Mouse (Mus musculus) limb, embryonic 11.5 days (tissue): Measurements from ENCODE around the gene Son. TPM values are rescaled to one million over a fixed set of nuclear protein-coding genes. Genes with fewer than 3 reads are reported as not detected.
A peak's percentile ranks its signal among the peaks of the same experiment; 100 is the strongest.

Experiments
- ATAC-seq: fragments of 200-750 bp; cut with Nextera tagmentation; 2 replicates; pipeline ENCODE4 v1.8.0; 2017; ENCODE audit warnings: low read depth; ENCODE audit not compliant: insufficient number of reproducible peaks, low FRiP score, low TSS enrichment
- DNase-seq: peaks from one replicate; pipeline ENCODE4 v3.0.0-alpha.2; 2015; ENCODE audit warnings: low spot score
- H3K27ac ChIP-seq: fragments of 300-500 bp; sonication (generic); replicated peaks from 2 replicates; pipeline ENCODE4 v1.5.1; 2014; ENCODE audit warnings: low read depth, mild to moderate bottlenecking, low read length
- H3K27me3 ChIP-seq: fragments of 300-500 bp; sonication (generic); 2 replicates; pipeline ENCODE4 v1.6.1; 2014; ENCODE audit warnings: mild to moderate bottlenecking, low read length, mixed read lengths; ENCODE audit not compliant: control insufficient read depth, insufficient read depth
- H3K36me3 ChIP-seq: fragments of 300-500 bp; sonication (generic); 2 replicates; pipeline ENCODE4 v1.6.1; 2014; ENCODE audit warnings: mild to moderate bottlenecking, low read length, moderate library complexity, mixed read lengths; ENCODE audit not compliant: control insufficient read depth, insufficient read depth
- H3K4me1 ChIP-seq: fragments of 300-500 bp; sonication (generic); 2 replicates; pipeline ENCODE4 v1.6.1; 2014; ENCODE audit warnings: low read length, mixed read lengths; ENCODE audit not compliant: control insufficient read depth, insufficient read depth
- H3K4me2 ChIP-seq: fragments of 300-500 bp; sonication (generic); 2 replicates; pipeline ENCODE4 v1.6.1; 2014; ENCODE audit warnings: low read depth, mild to moderate bottlenecking, moderate library complexity; ENCODE audit not compliant: severe bottlenecking
- H3K4me3 ChIP-seq: fragments of 300-500 bp; sonication (generic); 2 replicates; pipeline ENCODE4 v1.5.1; 2014; ENCODE audit warnings: low read depth, low read length
- H3K9ac ChIP-seq: fragments of 300-500 bp; sonication (generic); 2 replicates; pipeline ENCODE4 v1.6.1; 2014; ENCODE audit warnings: mild to moderate bottlenecking, low read length
- H3K9me3 ChIP-seq: fragments of 300-500 bp; sonication (generic); 2 replicates; pipeline ENCODE4 v1.6.1; 2016; ENCODE audit warnings: low read length; ENCODE audit not compliant: control insufficient read depth
- WGBS: fragments of 180-500 bp; shearing (Covaris S2); extraction: QIAGEN DNeasy Blood & Tissue Kit; methylation state at CpG from one replicate; pipeline ENCODE4 v1.1.7; 2014; 5-methylcytosine and 5-hydroxymethylcytosine counted together
- polyA plus RNA-seq: library from polyadenylated mRNA; unstranded; fragments of >200 nt; fragmentation: Nextera tagmentation; extraction: Ambion mirVana; gene quantifications from 2 replicates; pipeline ENCODE4 v1.2.1, GENCODE M21; 2014

The Son gene
- polyA plus RNA-seq, 1 experiment from 2014 or later: 151 TPM

- Histone ChIP-seq H3K4me1 (no peaks in the 10 kb centered on the region), H3K4me2 (no peak overlapping the region), H3K9ac (no peak overlapping the region), H3K4me3 (no peak overlapping the region), H3K9me3 (no peaks in the 10 kb centered on the region), H3K27ac (no peak overlapping the region), H3K27me3 (no peaks in the 10 kb centered on the region), H3K36me3 (peaks cover 6% of the 10 kb centered on the region; the same call in 1 of the 2 replicates)
- DNase-seq (no peak), ATAC-seq (no peak)
- WGBS: 85% methylated on average over 1 of the region's 1 CpGs
Observed at GRCm38 (mm10) chr16:91698995-91699394, 51.7 kb downstream of the Son start.

- Histone ChIP-seq H3K9me3 (no peaks in the 10 kb centered on the region), H3K4me1 (no peaks in the 10 kb centered on the region), H3K36me3 (peaks cover 6% of the 10 kb centered on the region; the same call in 1 of the 2 replicates), H3K27ac (no peak overlapping the region), H3K27me3 (no peaks in the 10 kb centered on the region), H3K4me3 (no peak overlapping the region), H3K4me2 (no peak overlapping the region), H3K9ac (no peak overlapping the region)
- ATAC-seq: no peak
- WGBS: 73% methylated on average over 13 of the region's 13 CpGs
- no peak for DNase-seq
Observed at GRCm38 (mm10) chr16:91701908-91702307, 54.6 kb downstream of the Son start.

- Histone ChIP-seq H3K4me2 (no peak overlapping the region), H3K36me3 (peaks cover 6% of the 10 kb centered on the region; the same call in 1 of the 2 replicates), H3K4me1 (no peaks in the 10 kb centered on the region), H3K9ac (no peak overlapping the region), H3K9me3 (no peaks in the 10 kb centered on the region), H3K27me3 (no peaks in the 10 kb centered on the region), H3K4me3 (no peak overlapping the region), H3K27ac (no peak overlapping the region)
- 60% methylated on average over 3 of the region's 3 CpGs for WGBS
- no peak for DNase-seq
- no peak for ATAC-seq
Observed at GRCm38 (mm10) chr16:91702771-91703188, 55.5 kb downstream of the Son start.

- no peak overlapping the region for H3K27ac ChIP-seq
- ATAC-seq (no peak), DNase-seq (no peak)
- no peaks in the 10 kb centered on the region for H3K4me1 ChIP-seq
- H3K27me3 ChIP-seq: no peaks in the 10 kb centered on the region
- WGBS: 86% methylated on average over 14 of the region's 14 CpGs
- no peak overlapping the region for H3K9ac ChIP-seq
- 0 out of 2 replicates have a peak, but pooled peaks cover 3% of the 10 kb centered on the region for H3K36me3 ChIP-seq
- H3K4me2 ChIP-seq: no peak overlapping the region
- H3K4me3 ChIP-seq: no peak overlapping the region
- no peaks in the 10 kb centered on the region for H3K9me3 ChIP-seq
Observed at GRCm38 (mm10) chr16:91704603-91705340, 57.5 kb downstream of the Son start.

- ATAC-seq (no peak), DNase-seq (no peak)
- Histone ChIP-seq H3K27ac (no peak overlapping the region), H3K4me2 (no peak overlapping the region), H3K4me1 (no peaks in the 10 kb centered on the region), H3K9me3 (no peaks in the 10 kb centered on the region), H3K36me3 (0 out of 2 replicates have a peak, but pooled peaks cover 7% of the 10 kb centered on the region), H3K4me3 (no peak overlapping the region), H3K9ac (no peak overlapping the region), H3K27me3 (no peaks in the 10 kb centered on the region)
- WGBS: 86% methylated on average over 7 of the region's 7 CpGs
Observed at GRCm38 (mm10) chr16:91710241-91710640, 62.9 kb downstream of the Son start.

- 86% methylated on average over 11 of the region's 11 CpGs for WGBS
- H3K4me1 ChIP-seq: no peaks in the 10 kb centered on the region
- peaks cover 13% of the 10 kb centered on the region for H3K36me3 ChIP-seq
- ATAC-seq (no peak), DNase-seq (no peak)
- no peaks in the 10 kb centered on the region for H3K9me3 ChIP-seq
- H3K27ac ChIP-seq: no peak overlapping the region
- no peak overlapping the region for H3K9ac ChIP-seq
- H3K4me3 ChIP-seq: no peak overlapping the region
- H3K27me3 ChIP-seq: no peaks in the 10 kb centered on the region
- H3K4me2 ChIP-seq: no peak overlapping the region
Observed at GRCm38 (mm10) chr16:91716927-91717349, 69.6 kb downstream of the Son start.

GRCm38 (mm10) chr16:91717399-91717798, 70.1 kb downstream of the Son start:
- no peaks in the 10 kb centered on the region for H3K9me3 ChIP-seq
- no peak overlapping the region for H3K9ac ChIP-seq
- WGBS: 82% methylated on average over 4 of the region's 4 CpGs
- H3K4me2 ChIP-seq: no peak overlapping the region
- peaks cover 11% of the 10 kb centered on the region for H3K36me3 ChIP-seq
- no peaks in the 10 kb centered on the region for H3K4me1 ChIP-seq
- no peaks in the 10 kb centered on the region for H3K27me3 ChIP-seq
- no peak overlapping the region for H3K27ac ChIP-seq
- DNase-seq: no peak
- H3K4me3 ChIP-seq: no peak overlapping the region
- ATAC-seq: no peak

- no peak overlapping the region for H3K9ac ChIP-seq
- DNase-seq (peak; percentile 66), ATAC-seq (no peak)
- no peak overlapping the region for H3K4me3 ChIP-seq
- H3K4me2 ChIP-seq: no peak overlapping the region
- no peak overlapping the region for H3K27ac ChIP-seq
- peaks cover 5% of the 10 kb centered on the region; the same call in 1 of the 2 replicates for H3K36me3 ChIP-seq
- H3K27me3 ChIP-seq: no peaks in the 10 kb centered on the region
- no peaks in the 10 kb centered on the region for H3K9me3 ChIP-seq
- whole genome bisulfite sequencing: 52% methylated on average over 3 of the region's 3 CpGs
- H3K4me1 ChIP-seq: no peaks in the 10 kb centered on the region
Observed at GRCm38 (mm10) chr16:91724247-91724646, 76.9 kb downstream of the Son start.
